Mouse (Mus musculus) liver, embryonic 11.5 days (tissue): ENCODE measurements at regions not wholly inside any gene's neighbourhood (a gene's known extent, or its start where the extent isn't known, plus 50 kb on each side); places are given as distances from the start of the nearest gene placed in this dataset.
A peak's percentile ranks its signal among the peaks of the same experiment; 100 is the strongest.

Source experiments
- ATAC-seq: fragments of 200-750 bp; cut with Nextera tagmentation; replicated peaks from 2 replicates; pipeline ENCODE4 v1.8.0; 2017; ENCODE audit warnings: moderate number of reproducible peaks, mild to moderate bottlenecking, moderate TSS enrichment, moderate library complexity; ENCODE audit not compliant: low FRiP score
- DNase-seq: peaks from one replicate; pipeline ENCODE4 v3.0.0-alpha.2; 2017; ENCODE audit warnings: low spot score
- H3K27ac ChIP-seq: fragments of 300-500 bp; sonication (generic); 2 replicates; pipeline ENCODE4 v1.5.1; 2014; ENCODE audit warnings: mild to moderate bottlenecking, low read depth, low read length, control low read depth
- H3K27me3 ChIP-seq: fragments of 300-500 bp; sonication (generic); replicated peaks from 2 replicates; pipeline ENCODE4 v1.6.1; 2014; ENCODE audit warnings: low read length, mixed read lengths; ENCODE audit not compliant: control insufficient read depth, insufficient read depth
- H3K36me3 ChIP-seq: fragments of 300-500 bp; sonication (generic); 2 replicates; pipeline ENCODE4 v1.6.1; 2014; ENCODE audit warnings: mild to moderate bottlenecking, low read length, moderate library complexity, mixed read lengths; ENCODE audit not compliant: control insufficient read depth, insufficient read depth
- H3K4me1 ChIP-seq: fragments of 300-500 bp; sonication (generic); replicated peaks from 2 replicates; pipeline ENCODE4 v1.6.1; 2014; ENCODE audit warnings: low read length, mixed read lengths; ENCODE audit not compliant: control insufficient read depth, insufficient read depth
- H3K4me2 ChIP-seq: fragments of 300-500 bp; sonication (generic); 2 replicates; pipeline ENCODE4 v1.6.1; 2014; ENCODE audit warnings: mild to moderate bottlenecking, control low read depth, moderate library complexity
- H3K4me3 ChIP-seq: fragments of 300-500 bp; sonication (generic); 2 replicates; pipeline ENCODE4 v1.5.1; 2014; ENCODE audit warnings: low read depth, low read length, control low read depth
- H3K9ac ChIP-seq: fragments of 300-500 bp; sonication (generic); 2 replicates; pipeline ENCODE4 v1.6.1; 2014; ENCODE audit warnings: low read depth, low read length, control low read depth
- H3K9me3 ChIP-seq: fragments of 300-500 bp; sonication (generic); 2 replicates; pipeline ENCODE4 v1.6.1; 2016; ENCODE audit warnings: low read length, inconsistent platforms, mixed read lengths; ENCODE audit not compliant: control insufficient read depth
- WGBS: fragments of 180-500 bp; shearing (Covaris S2); extraction: QIAGEN DNeasy Blood & Tissue Kit; methylation state at CpG from one replicate; pipeline ENCODE4 v1.1.7; 2014; 5-methylcytosine and 5-hydroxymethylcytosine counted together

DNA sequence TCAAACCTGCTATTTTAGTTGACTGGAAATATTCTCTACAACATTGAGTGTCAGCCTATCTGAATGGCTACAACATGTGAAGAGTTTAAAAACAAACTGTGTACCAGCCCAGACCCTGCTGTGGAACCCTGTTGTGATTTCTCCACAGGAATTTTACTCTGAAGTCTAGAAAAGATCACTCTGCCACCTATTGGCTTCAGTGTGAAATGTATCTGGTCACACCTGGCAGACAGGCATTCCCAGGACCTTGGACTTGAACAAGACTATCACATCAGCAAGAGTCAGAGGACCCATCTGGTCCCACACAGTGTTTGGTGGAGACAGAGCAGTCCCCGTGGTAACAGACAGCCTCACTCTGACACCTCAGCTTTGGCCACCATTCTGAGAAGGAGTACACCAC lies 311.3 kb upstream of the Runx1 start:
- DNase-seq (no peak), ATAC-seq (no peak)
- peaks cover 4% of the 10 kb centered on the region; the same call in 1 of the 2 replicates for H3K27me3 ChIP-seq
- no peak overlapping the region for H3K9ac ChIP-seq
- no peaks in the 10 kb centered on the region for H3K36me3 ChIP-seq
- WGBS = 46% methylated on average over 1 of the region's 1 CpGs
- no peak overlapping the region for H3K4me3 ChIP-seq
- H3K4me1 ChIP-seq = no peaks in the 10 kb centered on the region; the same call in 1 of the 2 replicates
- no peak overlapping the region for H3K4me2 ChIP-seq
- H3K9me3 ChIP-seq = no peaks in the 10 kb centered on the region
- no peak overlapping the region for H3K27ac ChIP-seq

DNA sequence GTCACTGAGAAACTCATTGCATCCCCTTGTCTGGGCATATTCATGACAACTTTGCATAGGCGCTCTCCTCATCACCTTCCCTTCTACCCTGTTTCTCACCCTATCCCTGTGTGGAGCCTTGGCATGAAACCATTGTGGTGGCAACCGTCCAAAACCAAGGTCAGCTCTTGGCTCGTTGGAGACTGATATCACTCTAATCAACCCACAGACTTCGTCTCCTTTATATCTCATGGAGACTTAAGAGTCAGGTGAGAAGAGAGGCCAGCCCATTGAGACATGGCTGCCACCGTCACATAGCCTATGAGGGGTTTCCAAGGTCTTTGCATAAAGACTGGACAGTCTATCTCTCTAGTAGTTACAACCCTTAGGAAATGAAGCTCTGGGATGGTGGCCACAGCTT lies 305.5 kb upstream of the Runx1 start:
- Histone ChIP-seq H3K4me2 (no peak overlapping the region), H3K36me3 (no peaks in the 10 kb centered on the region), H3K9ac (no peak overlapping the region), H3K27ac (no peak overlapping the region), H3K4me3 (no peak overlapping the region), H3K4me1 (peaks cover 39% of the 10 kb centered on the region), H3K27me3 (no peaks in the 10 kb centered on the region), H3K9me3 (no peaks in the 10 kb centered on the region)
- 70% methylated on average over 5 of the region's 5 CpGs for WGBS
- ATAC-seq = no peak
- no peak for DNase-seq

DNA sequence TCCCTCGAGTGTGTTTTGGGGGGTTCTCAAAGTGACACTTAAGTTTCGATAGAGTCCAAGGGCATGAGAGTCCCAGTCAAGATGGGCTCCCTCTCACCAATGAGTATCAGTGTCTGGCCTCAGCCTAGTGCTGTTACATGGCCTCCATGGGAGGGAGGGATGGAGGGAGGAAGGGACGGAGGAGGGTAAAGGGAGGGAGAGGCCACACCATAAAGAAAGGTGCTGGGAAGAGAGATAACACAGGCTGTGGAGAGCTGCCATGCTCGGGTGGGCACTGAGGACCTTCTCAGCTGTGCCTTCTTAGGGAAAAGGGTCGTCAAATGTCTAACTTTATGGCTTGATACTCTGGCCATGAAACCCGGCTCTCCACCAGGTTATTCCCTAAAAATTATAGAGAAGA lies 304.7 kb upstream of the Runx1 start:
- H3K4me1 ChIP-seq = peaks cover 39% of the 10 kb centered on the region
- peak overlapping the region; percentile 79; the same call in 1 of the 2 replicates for H3K27ac ChIP-seq
- H3K27me3 ChIP-seq = no peaks in the 10 kb centered on the region
- DNase-seq (no peak), ATAC-seq (peak; percentile 71)
- H3K9me3 ChIP-seq = no peaks in the 10 kb centered on the region
- H3K36me3 ChIP-seq = no peaks in the 10 kb centered on the region
- H3K4me3 ChIP-seq = no peak overlapping the region
- H3K4me2 ChIP-seq = no peak overlapping the region
- 62% methylated on average over 6 of the region's 6 CpGs for WGBS
- H3K9ac ChIP-seq = no peak overlapping the region; the same call in 1 of the 2 replicates

GRCm38 (mm10) chr16:93123707-93124106 lies 297.8 kb upstream of the Runx1 start:
- H3K27me3 ChIP-seq = peaks cover 2% of the 10 kb centered on the region
- H3K4me1 ChIP-seq = peaks cover 18% of the 10 kb centered on the region
- ATAC-seq (peak; percentile 52), DNase-seq (no peak)
- no peak overlapping the region for H3K27ac ChIP-seq
- H3K4me2 ChIP-seq = no peak overlapping the region
- H3K9ac ChIP-seq = no peak overlapping the region
- H3K36me3 ChIP-seq = no peaks in the 10 kb centered on the region
- 33% methylated on average over 8 of the region's 8 CpGs for WGBS
- H3K4me3 ChIP-seq = no peak overlapping the region
- H3K9me3 ChIP-seq = no peaks in the 10 kb centered on the region

- no peak overlapping the region for H3K4me3 ChIP-seq
- H3K9ac ChIP-seq = no peak overlapping the region
- H3K27me3 ChIP-seq = peaks cover 2% of the 10 kb centered on the region; the same call in 1 of the 2 replicates
- no peak for ATAC-seq
- H3K4me2 ChIP-seq = no peak overlapping the region
- no peaks in the 10 kb centered on the region for H3K4me1 ChIP-seq
- H3K27ac ChIP-seq = no peak overlapping the region
- no peaks in the 10 kb centered on the region for H3K9me3 ChIP-seq
- no peak for DNase-seq
- 86% methylated on average over 16 of the region's 16 CpGs for WGBS
- H3K36me3 ChIP-seq = no peaks in the 10 kb centered on the region
Measured at GRCm38 (mm10) chr16:93116111-93116969, 290.4 kb upstream of the Runx1 start.

- Histone ChIP-seq H3K27ac (no peak overlapping the region), H3K4me1 (peaks cover 6% of the 10 kb centered on the region; the same call in 1 of the 2 replicates), H3K36me3 (no peaks in the 10 kb centered on the region), H3K9me3 (no peaks in the 10 kb centered on the region), H3K9ac (no peak overlapping the region), H3K4me2 (no peak overlapping the region), H3K27me3 (peaks cover 2% of the 10 kb centered on the region), H3K4me3 (no peak overlapping the region)
- DNase-seq = no peak
- ATAC-seq = no peak
- WGBS = 75% methylated on average over 3 of the region's 3 CpGs
Measured at GRCm38 (mm10) chr16:93110912-93111311, 285.0 kb upstream of the Runx1 start.

- DNase-seq (no peak), ATAC-seq (no peak)
- Histone ChIP-seq H3K4me1 (peaks cover 6% of the 10 kb centered on the region; the same call in 1 of the 2 replicates), H3K4me3 (no peak overlapping the region), H3K36me3 (no peaks in the 10 kb centered on the region), H3K27ac (no peak overlapping the region), H3K9ac (no peak overlapping the region), H3K27me3 (peaks cover 2% of the 10 kb centered on the region), H3K4me2 (no peak overlapping the region), H3K9me3 (no peaks in the 10 kb centered on the region)
- WGBS = 86% methylated on average over 6 of the region's 6 CpGs
Measured at GRCm38 (mm10) chr16:93110451-93110850, 284.5 kb upstream of the Runx1 start.

GRCm38 (mm10) chr16:93109683-93110407 lies 283.9 kb upstream of the Runx1 start:
- ATAC-seq (no peak), DNase-seq (no peak)
- peaks cover 2% of the 10 kb centered on the region; the same call in 1 of the 2 replicates for H3K27me3 ChIP-seq
- H3K36me3 ChIP-seq = no peaks in the 10 kb centered on the region
- no peak overlapping the region for H3K4me2 ChIP-seq
- H3K27ac ChIP-seq = no peak overlapping the region
- H3K4me3 ChIP-seq = no peak overlapping the region
- H3K4me1 ChIP-seq = peaks cover 6% of the 10 kb centered on the region; the same call in 1 of the 2 replicates
- no peak overlapping the region for H3K9ac ChIP-seq
- 55% methylated on average over 12 of the region's 12 CpGs for WGBS
- no peaks in the 10 kb centered on the region for H3K9me3 ChIP-seq
